Mouse (Mus musculus) cerebellum, adult 2 months (tissue): ENCODE results near the gene Smug1.

ENCODE experiments used
- CTCF ChIP-seq: fragments of 200-500 bp; IDR thresholded peaks from 2 replicates; pipeline ENCODE4 v1.5.1; 2011; ENCODE audit warnings: low read depth, mild to moderate bottlenecking, control low read depth, low read length, moderate library complexity, borderline replicate concordance; ENCODE audit not compliant: insufficient read depth
- POLR2A ChIP-seq: fragments of 200-500 bp; IDR thresholded peaks from 2 replicates; pipeline ENCODE4 v1.6.1; 2011; ENCODE audit warnings: low read length, control low read depth, borderline replicate concordance; ENCODE audit not compliant: insufficient read depth

- TF ChIP-seq CTCF: no peak
- no peak for TF ChIP-seq POLR2A
These were observed 20.9 kb upstream of the Smug1 start for GRCm38 (mm10) chr15:103187803-103188202.
